Mouse (Mus musculus) layer of hippocampus, postnatal 14 days (tissue): ENCODE data around the gene Btbd35f5. TPM values are rescaled to one million over a fixed set of nuclear protein-coding genes. Genes with fewer than 3 reads are reported as not detected.
"Not testable (repeated sequence)": the region's sequence is repeated elsewhere in the genome, so short reads cannot be mapped to it uniquely, and the experiment has no call there.

Experiments
- DNase-seq, 2 experiments: peaks; one replicate each; pipeline ENCODE4 v3.0.0; 2021 to 2022; ENCODE audit warnings: low spot score in 2 of 2, mixed read lengths in 1 of 2
- long read RNA-seq, 2 experiments: library from polyadenylated mRNA; stranded (forward); transcript quantifications; one replicate each; pipeline ENCODE4 v2.0.0; 2021
- total RNA-seq, 2 experiments: library from RNA; stranded (reverse); gene quantifications; 2 replicates each; pipeline ENCODE4 v1.2.3; 2021

The Btbd35f5 gene
- total RNA-seq = not detected
- long read RNA-seq, experiment 1 = 0 reads
- long read RNA-seq, experiment 2 = 0 reads

GRCm38 (mm10) chrX:32973597-32973996 lies at the start of gene Btbd35f5:
Gene Btbd35f5, plus strand, starts transcription at chrX:32973897.
- not testable (repeated sequence) for DNase-seq

- DNase-seq = not testable (repeated sequence)
These were observed 32.2 kb upstream of the Btbd35f5 start, which contains the start of gene Gm21789 for GRCm38 (mm10) chrX:32941468-32941867. Gene Gm21789, plus strand, starts transcription at chrX:32941768.

Other genes starting within 250 kb of the Btbd35f5 start
- gene Btbd35f21, start 247.8 kb upstream of the Btbd35f5 start, total RNA-seq = not detected
- gene Btbd35f30, start 79.3 kb upstream of the Btbd35f5 start, total RNA-seq = not detected
- gene Gm21789, start 32.1 kb upstream of the Btbd35f5 start, total RNA-seq = not detected